Mouse (Mus musculus) G1E (cell line): ENCODE measurements around the gene Ppp1r1b.

Source experiments
- CTCF ChIP-seq: IDR thresholded peaks from 2 replicates; pipeline ENCODE4 v1.5.1; 2012; ENCODE audit warnings: low read depth, low read length, inconsistent platforms, mixed read lengths
- GATA1 ChIP-seq: IDR thresholded peaks from 2 replicates; pipeline ENCODE4 v1.6.1; 2012; ENCODE audit warnings: borderline replicate concordance, low read length, inconsistent platforms, mixed read lengths
- GATA2 ChIP-seq: IDR thresholded peaks from 2 replicates; pipeline ENCODE4 v1.6.1; 2012; ENCODE audit warnings: low read depth, low read length, inconsistent platforms, borderline replicate concordance

- no peak for TF ChIP-seq CTCF
- TF ChIP-seq GATA1 = no peak
- no peak for TF ChIP-seq GATA2
These were observed 9.7 kb upstream of the Ppp1r1b start for GRCm38 (mm10) chr11:98338507-98338961.
